Mouse (Mus musculus): ENCODE results near the gene Prc1. TPM values are rescaled to one million over a fixed set of nuclear protein-coding genes. Genes with fewer than 3 reads are reported as not detected.
A peak's percentile ranks its signal among the peaks of the same experiment; 100 is the strongest.

Prc1 gene
- polyA plus RNA-seq, 1 experiment from 2014 or later, result 57.6 TPM

DNA sequence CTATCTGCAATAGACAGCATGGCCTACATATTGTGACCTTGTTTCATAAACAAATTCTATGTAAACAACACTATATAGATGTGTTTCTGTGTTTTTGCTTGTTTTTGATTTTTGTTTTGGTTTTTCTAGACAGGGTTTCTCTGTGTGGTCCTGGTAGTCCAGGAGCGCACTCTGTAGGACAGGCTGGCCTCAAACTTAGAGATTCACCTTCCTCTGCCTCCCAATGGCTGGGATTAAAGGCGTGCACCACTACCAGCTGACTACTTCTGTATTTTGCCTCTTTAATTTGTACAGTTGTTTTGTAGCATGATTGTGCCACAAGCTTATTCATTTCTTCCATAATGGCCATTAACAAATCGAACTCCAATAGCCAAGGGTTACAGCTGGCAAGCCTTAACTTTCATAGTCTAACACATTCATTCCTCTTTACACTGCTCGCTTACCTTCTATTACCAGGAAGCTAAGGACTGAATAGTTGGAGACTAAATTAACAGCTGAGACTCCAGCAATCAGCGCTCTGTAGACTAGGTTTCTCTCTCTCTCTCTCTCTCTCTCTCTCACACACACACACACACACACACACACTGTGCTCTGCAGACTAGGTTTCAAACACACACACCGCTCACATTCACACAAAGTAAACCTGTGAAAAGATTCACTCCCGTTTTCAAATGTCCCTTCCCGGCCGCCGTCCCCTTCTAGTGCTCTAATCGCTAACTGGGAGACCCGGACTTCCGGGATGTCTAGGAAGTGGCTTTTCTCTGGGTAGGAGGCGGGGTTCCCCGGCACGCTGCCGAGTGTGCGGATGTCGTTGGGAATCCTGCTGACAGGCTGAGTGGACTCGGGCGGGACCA lies 25.1 kb upstream of the Prc1 start, which contains the start of gene Vps33b:
Gene Vps33b, plus strand, starts transcription at position 753 of the 854 bp plus-strand sequence.
- TF ChIP-seq CTCF (IDR thresholded peaks at IDR 0.05; ENCODE audit: low read depth), result no peak
- peak; percentile 84; the same call in 1 of the 2 replicates for TF ChIP-seq EP300 (IDR thresholded peaks at IDR 0.05; ENCODE audit: low read depth)
- Histone ChIP-seq H3K9ac (replicated peaks) (peak within 1 kb of the TSS; percentile 63), H3K27me3 (ENCODE audit: insufficient read depth, low read length) (no peaks in the 10 kb centered on the region), H3K4me2 (ENCODE audit: low read depth, low read length) (peak within 1 kb of the TSS; percentile 82), H3K36me3 (replicated peaks; ENCODE audit: insufficient read depth, low read length) (peaks cover 34% of the 10 kb centered on the region), H3K27ac (ENCODE audit: low read depth) (peak within 1 kb of the TSS; percentile 84), H3K4me1 (ENCODE audit: insufficient read depth) (peaks cover 15% of the 10 kb centered on the region), H3K4me3 (ENCODE audit: low read depth, low read length) (peak within 1 kb of the TSS; percentile 62), H3K9me3 (ENCODE audit: low read length) (no peaks in the 10 kb centered on the region)
- DNase-seq (peak; percentile 95), ATAC-seq (peak; percentile 94)
- 3% methylated on average over 21 of the region's 21 CpGs for WGBS (ENCODE audit: insufficient replicate concordance)

DNA sequence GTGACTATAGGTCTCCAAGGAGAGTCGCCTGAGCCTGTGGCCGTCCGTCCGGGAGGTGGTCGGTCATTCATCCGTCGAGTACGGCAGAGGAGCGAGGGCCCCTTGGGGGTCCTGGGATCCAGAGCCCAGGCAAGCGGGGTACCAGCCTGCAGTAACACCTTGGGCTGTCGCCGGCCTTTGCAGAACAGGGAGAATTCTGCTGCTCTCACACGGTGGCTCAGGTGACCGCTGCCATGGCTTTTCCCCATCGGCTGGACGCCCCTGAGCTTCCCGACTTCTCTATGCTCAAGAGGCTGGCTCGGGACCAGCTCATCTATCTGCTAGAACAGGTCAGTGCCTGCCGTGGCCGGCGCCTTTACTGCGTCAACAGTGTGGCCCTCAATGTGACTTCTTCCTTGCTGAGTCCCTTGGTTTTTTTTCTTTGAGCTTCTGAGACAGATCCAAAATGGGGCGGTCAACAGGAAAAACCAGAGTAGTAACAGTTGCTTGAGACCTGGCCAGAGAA lies 24.4 kb upstream of the Prc1 start:
- no peak for TF ChIP-seq CTCF (IDR thresholded peaks at IDR 0.05; ENCODE audit: low read depth)
- TF ChIP-seq EP300 (IDR thresholded peaks at IDR 0.05; ENCODE audit: low read depth), result no peak; the same call in 1 of the 2 replicates
- peaks cover 15% of the 10 kb centered on the region for H3K4me1 ChIP-seq (ENCODE audit: insufficient read depth)
- peak overlapping the region; percentile 62 for H3K4me3 ChIP-seq (ENCODE audit: low read depth, low read length)
- peak overlapping the region; percentile 63 for H3K9ac ChIP-seq (replicated peaks)
- under 1% methylated on average over 23 of the region's 23 CpGs for WGBS (ENCODE audit: insufficient replicate concordance)
- peaks cover 34% of the 10 kb centered on the region for H3K36me3 ChIP-seq (replicated peaks; ENCODE audit: insufficient read depth, low read length)
- H3K27me3 ChIP-seq (ENCODE audit: insufficient read depth, low read length), result no peaks in the 10 kb centered on the region
- DNase-seq (no peak), ATAC-seq (peak; percentile 63)
- H3K27ac ChIP-seq (ENCODE audit: low read depth), result peak overlapping the region; percentile 84
- peak overlapping the region; percentile 82 for H3K4me2 ChIP-seq (ENCODE audit: low read depth, low read length)
- H3K9me3 ChIP-seq (ENCODE audit: low read length), result no peaks in the 10 kb centered on the region

DNA sequence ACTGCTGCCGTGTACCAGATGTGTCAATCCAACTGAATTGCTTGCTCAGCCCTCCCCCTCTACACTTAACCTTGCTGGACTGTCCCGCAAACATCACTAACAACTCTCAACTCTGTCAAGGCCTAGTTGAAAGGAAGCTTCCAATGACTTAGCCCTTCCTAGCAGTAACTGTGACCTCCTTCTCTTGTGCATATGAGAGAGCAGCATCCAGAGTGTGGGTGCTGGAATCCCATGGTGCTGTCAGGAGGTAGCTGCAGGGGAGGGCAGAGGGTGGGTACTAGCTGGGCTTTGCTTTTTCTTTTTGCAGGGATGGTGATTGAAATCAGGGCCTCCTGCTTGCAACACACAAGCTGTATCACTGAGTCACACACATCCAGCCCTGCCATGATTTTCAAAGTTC lies 20.8 kb upstream of the Prc1 start:
- no peak overlapping the region for H3K4me2 ChIP-seq (ENCODE audit: low read depth, low read length)
- H3K9me3 ChIP-seq (ENCODE audit: low read length), result no peaks in the 10 kb centered on the region
- ATAC-seq, result no peak
- H3K27me3 ChIP-seq (ENCODE audit: insufficient read depth, low read length), result no peaks in the 10 kb centered on the region
- 75% methylated on average over 2 of the region's 2 CpGs for WGBS (ENCODE audit: insufficient replicate concordance)
- peaks cover 39% of the 10 kb centered on the region for H3K36me3 ChIP-seq (replicated peaks; ENCODE audit: insufficient read depth, low read length)
- peaks cover 13% of the 10 kb centered on the region for H3K4me1 ChIP-seq (ENCODE audit: insufficient read depth)
- no peak overlapping the region for H3K27ac ChIP-seq (ENCODE audit: low read depth)
- TF ChIP-seq EP300 (IDR thresholded peaks at IDR 0.05; ENCODE audit: low read depth), result no peak
- no peak for TF ChIP-seq CTCF (IDR thresholded peaks at IDR 0.05; ENCODE audit: low read depth)
- DNase-seq, result no peak
- no peak overlapping the region for H3K4me3 ChIP-seq (ENCODE audit: low read depth, low read length)
- H3K9ac ChIP-seq (replicated peaks), result no peak overlapping the region

DNA sequence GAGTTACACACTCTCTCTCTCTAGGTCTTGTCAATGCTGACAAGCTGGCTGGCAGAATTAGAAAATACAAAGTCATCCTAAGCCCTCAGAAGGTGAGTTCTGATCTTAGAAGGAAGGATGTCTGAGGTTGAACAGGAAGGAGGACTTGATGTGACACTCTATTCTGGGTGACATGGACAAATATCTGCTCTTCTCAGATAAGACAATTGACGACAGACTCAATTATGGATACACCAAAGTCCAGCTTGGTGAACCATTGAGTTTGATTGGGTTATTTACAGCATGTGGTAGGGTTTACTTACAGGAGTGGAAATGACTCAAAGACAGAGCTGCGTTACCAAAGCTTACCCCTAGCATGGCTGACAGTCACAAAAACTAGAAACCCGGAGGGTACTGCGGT lies 17.9 kb upstream of the Prc1 start:
- H3K27ac ChIP-seq (ENCODE audit: low read depth), result no peak overlapping the region
- DNase-seq (no peak), ATAC-seq (0 out of 2 replicates have a peak, but pooled peaks have one; percentile 25)
- H3K4me2 ChIP-seq (ENCODE audit: low read depth, low read length), result no peak overlapping the region
- no peaks in the 10 kb centered on the region for H3K27me3 ChIP-seq (ENCODE audit: insufficient read depth, low read length)
- H3K4me3 ChIP-seq (ENCODE audit: low read depth, low read length), result no peak overlapping the region
- 84% methylated on average over 4 of the region's 4 CpGs for WGBS (ENCODE audit: insufficient replicate concordance)
- no peaks in the 10 kb centered on the region for H3K9me3 ChIP-seq (ENCODE audit: low read length)
- H3K9ac ChIP-seq (replicated peaks), result no peak overlapping the region
- H3K4me1 ChIP-seq (ENCODE audit: insufficient read depth), result no peaks in the 10 kb centered on the region
- TF ChIP-seq CTCF (IDR thresholded peaks at IDR 0.05; ENCODE audit: low read depth), result no peak
- TF ChIP-seq EP300 (IDR thresholded peaks at IDR 0.05; ENCODE audit: low read depth), result no peak
- peaks cover 55% of the 10 kb centered on the region for H3K36me3 ChIP-seq (replicated peaks; ENCODE audit: insufficient read depth, low read length)

DNA sequence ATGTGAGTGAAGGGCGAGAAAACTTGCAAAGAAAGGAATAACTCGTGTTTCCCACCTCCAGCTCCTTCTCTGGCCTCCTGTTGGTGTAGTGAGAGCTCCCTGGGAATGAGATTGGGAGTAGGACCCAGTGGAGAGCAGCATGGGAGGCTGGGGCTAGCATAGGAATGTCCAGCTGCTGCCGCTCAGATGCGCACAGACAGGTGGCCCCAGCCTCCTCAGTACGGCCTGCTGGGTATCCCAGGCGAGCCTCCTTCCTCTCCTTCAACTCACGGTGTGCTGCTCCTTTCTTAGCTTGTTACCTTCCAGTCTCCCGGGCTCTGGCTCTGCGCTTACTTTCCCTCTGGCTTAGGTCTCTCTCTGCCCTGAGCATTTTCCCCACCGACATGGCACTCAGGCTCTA lies 14.2 kb upstream of the Prc1 start:
- H3K9me3 ChIP-seq (ENCODE audit: low read length), result no peaks in the 10 kb centered on the region
- 88% methylated on average over 10 of the region's 10 CpGs for WGBS (ENCODE audit: insufficient replicate concordance)
- no peak overlapping the region for H3K27ac ChIP-seq (ENCODE audit: low read depth)
- H3K4me3 ChIP-seq (ENCODE audit: low read depth, low read length), result no peak overlapping the region
- H3K36me3 ChIP-seq (replicated peaks; ENCODE audit: insufficient read depth, low read length), result peaks cover 67% of the 10 kb centered on the region
- ATAC-seq (no peak), DNase-seq (no peak)
- H3K4me2 ChIP-seq (ENCODE audit: low read depth, low read length), result no peak overlapping the region
- no peak overlapping the region for H3K9ac ChIP-seq (replicated peaks)
- H3K27me3 ChIP-seq (ENCODE audit: insufficient read depth, low read length), result no peaks in the 10 kb centered on the region
- peaks cover 6% of the 10 kb centered on the region for H3K4me1 ChIP-seq (ENCODE audit: insufficient read depth)
- TF ChIP-seq CTCF (IDR thresholded peaks at IDR 0.05; ENCODE audit: low read depth) (no peak), EP300 (IDR thresholded peaks at IDR 0.05; ENCODE audit: low read depth) (no peak)

DNA sequence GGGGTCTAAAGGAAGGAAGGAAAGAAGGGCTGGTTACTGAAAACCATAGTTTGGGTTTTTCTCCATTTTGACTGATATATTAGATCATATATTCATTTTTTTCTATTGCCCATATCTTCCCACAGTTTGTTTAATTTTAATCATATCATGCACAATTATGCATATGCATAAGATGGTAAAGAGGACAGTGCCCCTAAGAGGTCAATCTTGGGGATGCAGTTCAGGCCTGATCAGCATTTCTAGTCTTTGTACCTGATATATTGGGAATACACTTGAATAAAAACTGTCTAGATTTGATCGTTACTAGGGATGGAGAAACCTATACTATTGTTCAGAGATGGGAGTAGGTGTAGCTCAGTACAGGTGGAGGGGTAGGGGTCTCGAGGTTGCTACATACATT lies 13.3 kb upstream of the Prc1 start:
- H3K9me3 ChIP-seq (ENCODE audit: low read length), result no peaks in the 10 kb centered on the region
- no peak overlapping the region for H3K4me3 ChIP-seq (ENCODE audit: low read depth, low read length)
- no peaks in the 10 kb centered on the region for H3K27me3 ChIP-seq (ENCODE audit: insufficient read depth, low read length)
- no peak overlapping the region for H3K9ac ChIP-seq (replicated peaks)
- DNase-seq, result no peak
- 75% methylated on average over 2 of the region's 2 CpGs for WGBS (ENCODE audit: insufficient replicate concordance)
- TF ChIP-seq EP300 (IDR thresholded peaks at IDR 0.05; ENCODE audit: low read depth) (no peak), CTCF (IDR thresholded peaks at IDR 0.05; ENCODE audit: low read depth) (peak; percentile 51)
- H3K4me1 ChIP-seq (ENCODE audit: insufficient read depth), result peaks cover 6% of the 10 kb centered on the region
- H3K27ac ChIP-seq (ENCODE audit: low read depth), result no peak overlapping the region
- H3K36me3 ChIP-seq (replicated peaks; ENCODE audit: insufficient read depth, low read length), result peaks cover 69% of the 10 kb centered on the region
- ATAC-seq, result no peak
- no peak overlapping the region for H3K4me2 ChIP-seq (ENCODE audit: low read depth, low read length)

Measured in liver, postnatal 0 days (tissue).